29 mouse cellular contexts compared by ENCODE assay signal in genomic region chr13:95108035-95108434, GRCm38 (mm10).
DNase-seq lines count a peak whose midpoint lies in the region; ATAC-seq and TF ChIP-seq lines count a peak whose summit lies in the region.
"Had no signal": no experiment of that assay in that cellular context is flagged by ENCODE, and none has a peak within 500 bp of the region (broad histone marks: within the 10 kb centered on the region; RNA-seq: fewer than 3 reads in every experiment).

No protein-coding gene starts in this region.

- H3K27me3 ChIP-seq in forebrain, postnatal 0 days (ENCODE audit: insufficient read depth, low read length): no peaks in the 10 kb centered on the region
- no peaks in the 10 kb centered on the region for H3K27me3 ChIP-seq in forebrain, embryonic 12.5 days
- no peaks in the 10 kb centered on the region for H3K27me3 ChIP-seq in hindbrain, embryonic 12.5 days
- H3K27me3 ChIP-seq: forebrain, embryonic 15.5 days; heart, embryonic 12.5 days; intestine, embryonic 15.5 days; limb, embryonic 13.5 days; lung, embryonic 15.5 days; midbrain, embryonic 15.5 days; neural tube, embryonic 15.5 days had no signal

- peak; percentile 43 for ATAC-seq in forebrain, postnatal 0 days
- ATAC-seq in forebrain, embryonic 12.5 days (ENCODE audit: low FRiP score): no peak
- ATAC-seq in hindbrain, embryonic 12.5 days (ENCODE audit: low FRiP score): no peak
- ATAC-seq: activated CD4-positive, CD25-positive, alpha-beta regulatory T cell, adult 4 months; forebrain, embryonic 15.5 days; hindbrain, postnatal 0 days; intestine, embryonic 15.5 days; midbrain, embryonic 15.5 days had no signal

- WGBS in forebrain, postnatal 0 days: 58% methylated on average over 7 of the region's 7 CpGs
- 81% methylated on average over 7 of the region's 7 CpGs for WGBS in forebrain, embryonic 12.5 days
- 65% methylated on average over 7 of the region's 7 CpGs for whole genome bisulfite sequencing in hindbrain, embryonic 12.5 days

- H3K36me3 ChIP-seq in forebrain, postnatal 0 days (ENCODE audit: insufficient read depth): no peaks in the 10 kb centered on the region
- no peaks in the 10 kb centered on the region for H3K36me3 ChIP-seq in forebrain, embryonic 12.5 days (replicated peaks)
- H3K36me3 ChIP-seq in hindbrain, embryonic 12.5 days: no peaks in the 10 kb centered on the region
- H3K36me3 ChIP-seq: forebrain, embryonic 15.5 days; heart, embryonic 12.5 days; hindbrain, embryonic 10.5 days; intestine, embryonic 15.5 days; limb, embryonic 13.5 days; lung, embryonic 15.5 days; midbrain, embryonic 10.5 days; midbrain, embryonic 15.5 days; neural tube, embryonic 15.5 days had no signal

- TF ChIP-seq POLR2A in brain, embryonic 14.5 days (IDR thresholded peaks at IDR 0.05; ENCODE audit: borderline replicate concordance, extremely low read depth, insufficient read depth, insufficient read length, poor library complexity, severe bottlenecking): no peak

- TF ChIP-seq CTCF in forebrain, postnatal 0 days (IDR thresholded peaks at IDR 0.05; ENCODE audit: low read depth): no peak
- TF ChIP-seq CTCF in layer of hippocampus, adult 2 months (conservative IDR thresholded peaks at IDR 0.05): no peak
- no peak for TF ChIP-seq CTCF in brain, embryonic 14.5 days (IDR thresholded peaks at IDR 0.05; ENCODE audit: borderline replicate concordance, extremely low read depth, insufficient read depth, insufficient read length)

- H3K4me2 ChIP-seq in forebrain, postnatal 0 days (ENCODE audit: low read depth): no peak overlapping the region
- H3K4me2 ChIP-seq in forebrain, embryonic 12.5 days: no peak overlapping the region
- H3K4me2 ChIP-seq in hindbrain, embryonic 12.5 days (replicated peaks): no peak overlapping the region
- H3K4me2 ChIP-seq: forebrain, embryonic 15.5 days; heart, embryonic 12.5 days; intestine, embryonic 15.5 days; limb, embryonic 13.5 days; liver, embryonic 11.5 days; lung, embryonic 15.5 days; midbrain, embryonic 15.5 days; neural tube, embryonic 15.5 days had no signal

- no peak for DNase-seq in forebrain, postnatal 0 days
- DNase-seq in layer of hippocampus, adult 2 months (ENCODE audit: low spot score in 2 of 2): no peak
- DNase-seq in layer of hippocampus, adult 9-11 months: no peak
- peak; percentile 45 for DNase-seq in brain, embryonic 14.5 days (ENCODE audit: low read depth)
- DNase-seq in kidney, postnatal 36 days: no peak
- DNase-seq: adrenal gland, adult 8-10 months; cerebellum, adult 11-12 months; cerebellum, adult 9-11 months; gastrocnemius, postnatal 25 days; heart, adult 18-20 months; kidney, adult 2 months; right cerebral cortex, adult 18-20 months; thymus, adult 18-20 months; thymus, postnatal 25 days had no signal

- peaks cover 2% of the 10 kb centered on the region; the same call in 1 of the 2 replicates for H3K4me1 ChIP-seq in forebrain, postnatal 0 days (ENCODE audit: insufficient read depth)
- H3K4me1 ChIP-seq in forebrain, embryonic 12.5 days: no peaks in the 10 kb centered on the region
- peaks cover 8% of the 10 kb centered on the region for H3K4me1 ChIP-seq in hindbrain, embryonic 12.5 days
- H3K4me1 ChIP-seq: heart, embryonic 12.5 days; intestine, embryonic 15.5 days; midbrain, embryonic 15.5 days; neural tube, embryonic 15.5 days had no signal

- no peak overlapping the region for H3K9ac ChIP-seq in forebrain, postnatal 0 days
- no peak overlapping the region for H3K9ac ChIP-seq in forebrain, embryonic 12.5 days
- H3K9ac ChIP-seq in hindbrain, embryonic 12.5 days: no peak overlapping the region
- H3K9ac ChIP-seq: forebrain, embryonic 15.5 days; heart, embryonic 12.5 days; intestine, embryonic 15.5 days; limb, embryonic 13.5 days; lung, embryonic 15.5 days; midbrain, embryonic 15.5 days; neural tube, embryonic 15.5 days had no signal

- no peak overlapping the region for H3K4me3 ChIP-seq in forebrain, postnatal 0 days (ENCODE audit: low read depth, low read length)
- no peak overlapping the region for H3K4me3 ChIP-seq in forebrain, embryonic 12.5 days (replicated peaks)
- no peak overlapping the region for H3K4me3 ChIP-seq in layer of hippocampus, adult 2 months
- no peak overlapping the region for H3K4me3 ChIP-seq in hindbrain, embryonic 12.5 days
- H3K4me3 ChIP-seq: forebrain, embryonic 15.5 days; heart, embryonic 12.5 days; hindbrain, embryonic 10.5 days; intestine, embryonic 15.5 days; limb, embryonic 13.5 days; lung, embryonic 15.5 days; midbrain, embryonic 10.5 days; midbrain, embryonic 15.5 days; neural tube, embryonic 15.5 days had no signal

- H3K9me3 ChIP-seq in forebrain, postnatal 0 days (ENCODE audit: low read length): no peaks in the 10 kb centered on the region
- no peaks in the 10 kb centered on the region for H3K9me3 ChIP-seq in forebrain, embryonic 12.5 days
- H3K9me3 ChIP-seq in hindbrain, embryonic 12.5 days (replicated peaks): no peaks in the 10 kb centered on the region
- H3K9me3 ChIP-seq: forebrain, embryonic 15.5 days; heart, embryonic 12.5 days; hindbrain, embryonic 10.5 days; intestine, embryonic 15.5 days; limb, embryonic 13.5 days; lung, embryonic 15.5 days; midbrain, embryonic 10.5 days; midbrain, embryonic 15.5 days; neural tube, embryonic 15.5 days had no signal

- no peak overlapping the region for H3K27ac ChIP-seq in forebrain, postnatal 0 days (ENCODE audit: low read depth, low read length)
- H3K27ac ChIP-seq in forebrain, embryonic 12.5 days: no peak overlapping the region
- peak overlapping the region; percentile 69 for H3K27ac ChIP-seq in layer of hippocampus, adult 2 months
- no peak overlapping the region for H3K27ac ChIP-seq in hindbrain, embryonic 12.5 days
- H3K27ac ChIP-seq: forebrain, embryonic 15.5 days; hindbrain, embryonic 10.5 days; hindbrain, postnatal 0 days; intestine, embryonic 15.5 days; limb, embryonic 13.5 days; lung, embryonic 15.5 days; midbrain, embryonic 10.5 days; midbrain, embryonic 15.5 days; neural tube, embryonic 15.5 days; stomach, postnatal 0 days had no signal
